ENCODE assay signal across 8 mouse cellular contexts in the genomic region with DNA sequence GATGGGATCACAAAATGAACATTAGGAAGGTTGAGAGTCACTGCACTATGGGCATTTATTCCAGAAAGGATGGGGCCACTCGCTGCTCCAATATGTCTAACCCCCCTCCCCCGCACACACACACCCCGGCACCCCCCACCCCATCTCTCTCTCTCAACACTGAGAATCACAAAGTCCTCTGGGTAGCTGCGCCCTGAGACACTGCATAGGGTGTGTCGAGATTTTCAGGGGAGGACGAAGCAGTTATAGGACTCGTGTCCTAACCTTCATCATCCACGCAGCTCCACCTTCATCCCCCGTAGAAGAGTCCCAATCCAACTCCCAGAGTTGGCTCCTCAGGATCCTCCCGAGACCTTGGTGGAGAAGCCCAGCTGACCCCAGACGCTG. TPM values are rescaled to one million over a fixed set of nuclear protein-coding genes. Genes with fewer than 3 reads are reported as not detected.
DNase-seq lines count a peak whose midpoint lies in the region; ATAC-seq lines count a peak whose summit lies in the region.

No protein-coding gene starts in this region.

- peak overlapping the region; percentile 86 for H3K27ac ChIP-seq in kidney, embryonic 16.5 days (ENCODE audit: low read length)
- peak overlapping the region; percentile 70; the same call in 1 of the 2 replicates for H3K27ac ChIP-seq in embryonic facial prominence, embryonic 11.5 days (replicated peaks; ENCODE audit: low read depth, low read length)
- H3K27ac ChIP-seq in intestine, embryonic 14.5 days (ENCODE audit: low read depth) = peak overlapping the region; percentile 88
- peak overlapping the region; percentile 77 for H3K27ac ChIP-seq in midbrain, embryonic 16.5 days (ENCODE audit: low read length)

- peaks cover 4% of the 10 kb centered on the region; the same call in 1 of the 2 replicates for H3K36me3 ChIP-seq in kidney, embryonic 16.5 days (ENCODE audit: insufficient read depth, low read length)
- H3K36me3 ChIP-seq in embryonic facial prominence, embryonic 11.5 days (replicated peaks; ENCODE audit: control insufficient read depth, insufficient read depth, low read depth, low read length) = no peaks in the 10 kb centered on the region
- peaks cover 8% of the 10 kb centered on the region; the same call in 1 of the 2 replicates for H3K36me3 ChIP-seq in intestine, embryonic 14.5 days (ENCODE audit: control insufficient read depth, insufficient read depth, low read length)
- H3K36me3 ChIP-seq in midbrain, embryonic 16.5 days (ENCODE audit: control insufficient read depth, insufficient read depth, low read length) = no peaks in the 10 kb centered on the region

- no peaks in the 10 kb centered on the region for H3K9me3 ChIP-seq in kidney, embryonic 16.5 days (ENCODE audit: low read length)
- no peaks in the 10 kb centered on the region for H3K9me3 ChIP-seq in embryonic facial prominence, embryonic 11.5 days (replicated peaks; ENCODE audit: control insufficient read depth, low read length)
- no peaks in the 10 kb centered on the region for H3K9me3 ChIP-seq in intestine, embryonic 14.5 days (ENCODE audit: control insufficient read depth, low read length)
- H3K9me3 ChIP-seq in midbrain, embryonic 16.5 days (replicated peaks; ENCODE audit: control insufficient read depth, low read length, poor library complexity, severe bottlenecking) = no peaks in the 10 kb centered on the region

- peak overlapping the region; percentile 74 for H3K4me3 ChIP-seq in kidney, embryonic 16.5 days (ENCODE audit: low read length)
- H3K4me3 ChIP-seq in embryonic facial prominence, embryonic 11.5 days (ENCODE audit: low read depth, low read length) = peak overlapping the region; percentile 75
- peak overlapping the region; percentile 91 for H3K4me3 ChIP-seq in intestine, embryonic 14.5 days (ENCODE audit: low read depth, low read length)
- peak overlapping the region; percentile 66 for H3K4me3 ChIP-seq in midbrain, embryonic 16.5 days (ENCODE audit: low read depth, low read length)

- WGBS in kidney, embryonic 16.5 days = 2% methylated on average over 11 of the region's 11 CpGs
- 8% methylated on average over 11 of the region's 11 CpGs for WGBS in embryonic facial prominence, embryonic 11.5 days
- WGBS in intestine, embryonic 14.5 days = 2% methylated on average over 11 of the region's 11 CpGs
- WGBS in midbrain, embryonic 16.5 days = 1% methylated on average over 11 of the region's 11 CpGs

- H3K27me3 ChIP-seq in kidney, embryonic 16.5 days (ENCODE audit: insufficient read depth, low read length) = no peaks in the 10 kb centered on the region
- H3K27me3 ChIP-seq in embryonic facial prominence, embryonic 11.5 days (ENCODE audit: control insufficient read depth, insufficient read depth, low read length) = no peaks in the 10 kb centered on the region
- no peaks in the 10 kb centered on the region for H3K27me3 ChIP-seq in intestine, embryonic 14.5 days (replicated peaks; ENCODE audit: control insufficient read depth, insufficient read depth, low read length)
- no peaks in the 10 kb centered on the region for H3K27me3 ChIP-seq in midbrain, embryonic 16.5 days (ENCODE audit: control insufficient read depth, insufficient read depth, low read depth, low read length)

- ATAC-seq in kidney, embryonic 16.5 days (ENCODE audit: low FRiP score, low TSS enrichment) = peak; percentile 35
- ATAC-seq in embryonic facial prominence, embryonic 11.5 days (replicated peaks; ENCODE audit: insufficient number of reproducible peaks, low FRiP score, low TSS enrichment, low read depth) = no peak; the same call in none of the 2 replicates
- peak; percentile 50 for ATAC-seq in intestine, embryonic 14.5 days (replicated peaks; ENCODE audit: low FRiP score, low TSS enrichment, low read depth)
- peak; percentile 57; the same call in 1 of the 2 replicates for ATAC-seq in midbrain, embryonic 16.5 days

- peaks cover 12% of the 10 kb centered on the region for H3K4me1 ChIP-seq in kidney, embryonic 16.5 days (ENCODE audit: insufficient read depth, low read length)
- peaks cover 4% of the 10 kb centered on the region; the same call in 1 of the 2 replicates for H3K4me1 ChIP-seq in embryonic facial prominence, embryonic 11.5 days (ENCODE audit: control insufficient read depth, insufficient read depth, low read length)
- peaks cover 10% of the 10 kb centered on the region for H3K4me1 ChIP-seq in intestine, embryonic 14.5 days (replicated peaks; ENCODE audit: control insufficient read depth, insufficient read depth, low read length)
- peaks cover 10% of the 10 kb centered on the region for H3K4me1 ChIP-seq in midbrain, embryonic 16.5 days (ENCODE audit: control insufficient read depth, insufficient read depth, low read length)

- peak overlapping the region; percentile 85 for H3K9ac ChIP-seq in kidney, embryonic 16.5 days (replicated peaks; ENCODE audit: low read length)
- H3K9ac ChIP-seq in embryonic facial prominence, embryonic 11.5 days (replicated peaks; ENCODE audit: low read length) = peak overlapping the region; percentile 83
- H3K9ac ChIP-seq in intestine, embryonic 14.5 days (ENCODE audit: low read length) = peak overlapping the region; percentile 74
- H3K9ac ChIP-seq in midbrain, embryonic 16.5 days (ENCODE audit: low read depth, low read length) = peak overlapping the region; percentile 78

- no peak for DNase-seq in kidney, postnatal 14 days
- no peak for DNase-seq in embryonic facial prominence, embryonic 11.5 days (ENCODE audit: low spot score)
- DNase-seq in intestine, embryonic 14.5 days (ENCODE audit: low spot score) = no peak
- DNase-seq in retina, postnatal 1 day = no peak
- no peak for DNase-seq in spleen, postnatal 36 days (ENCODE audit: low spot score in 2 of 2)
- no peak for DNase-seq in urinary bladder, postnatal 25 days (ENCODE audit: low spot score)

- peak overlapping the region; percentile 78 for H3K4me2 ChIP-seq in kidney, embryonic 16.5 days (replicated peaks; ENCODE audit: low read depth, low read length)
- peak overlapping the region; percentile 74 for H3K4me2 ChIP-seq in embryonic facial prominence, embryonic 11.5 days (ENCODE audit: low read depth, low read length)
- peak overlapping the region; percentile 77 for H3K4me2 ChIP-seq in intestine, embryonic 14.5 days (ENCODE audit: low read length)
- peak overlapping the region; percentile 86 for H3K4me2 ChIP-seq in midbrain, embryonic 16.5 days (ENCODE audit: low read length)

RNA-seq across cellular contexts. Expression of gene Zfp870, which starts 0.6 kb away (rescaled TPM):
- polyA plus RNA-seq in kidney, embryonic 16.5 days (2015; fragmentation: Nextera tagmentation; extraction: Ambion mirVana) = 6.4 and 8.3 TPM in 2 replicates
- polyA plus RNA-seq in embryonic facial prominence, embryonic 11.5 days (2014; fragmentation: Nextera tagmentation; extraction: Ambion mirVana) = 11.7 and 12.3 TPM in 2 replicates
- 6.7 and 8.6 TPM in 2 replicates for polyA plus RNA-seq in intestine, embryonic 14.5 days (2014; fragmentation: Nextera tagmentation; extraction: Ambion mirVana)
- 8.3 and 9.0 TPM in 2 replicates for polyA plus RNA-seq in midbrain, embryonic 16.5 days (2015; fragmentation: Nextera tagmentation; extraction: Ambion mirVana)

RNA-seq across cellular contexts. Expression of gene Cyp4f14, which starts 26.3 kb away (rescaled TPM):
- not detected in 2 replicates for polyA plus RNA-seq in kidney, embryonic 16.5 days (2015; fragmentation: Nextera tagmentation; extraction: Ambion mirVana)
- not detected in 2 replicates for polyA plus RNA-seq in embryonic facial prominence, embryonic 11.5 days (2014; fragmentation: Nextera tagmentation; extraction: Ambion mirVana)
- polyA plus RNA-seq in intestine, embryonic 14.5 days (2014; fragmentation: Nextera tagmentation; extraction: Ambion mirVana) = 0.73 and 0.78 TPM in 2 replicates
- 0.33 TPM in 1 of 2 replicates, not detected in the other for polyA plus RNA-seq in midbrain, embryonic 16.5 days (2015; fragmentation: Nextera tagmentation; extraction: Ambion mirVana)

RNA-seq across cellular contexts. Expression of gene Cyp4f13, which starts 56.4 kb away (rescaled TPM):
- polyA plus RNA-seq in kidney, embryonic 16.5 days (2015; fragmentation: Nextera tagmentation; extraction: Ambion mirVana) = 16.3 and 18.3 TPM in 2 replicates
- 2.7 and 3.4 TPM in 2 replicates for polyA plus RNA-seq in embryonic facial prominence, embryonic 11.5 days (2014; fragmentation: Nextera tagmentation; extraction: Ambion mirVana)
- 17.8 and 19.9 TPM in 2 replicates for polyA plus RNA-seq in intestine, embryonic 14.5 days (2014; fragmentation: Nextera tagmentation; extraction: Ambion mirVana)
- polyA plus RNA-seq in midbrain, embryonic 16.5 days (2015; fragmentation: Nextera tagmentation; extraction: Ambion mirVana) = 7.4 and 8.8 TPM in 2 replicates
